Comparison of ENCODE assay signal across 21 mouse cellular contexts in genomic region chr15:103256210-103256986, GRCm38 (mm10). TPM values are rescaled to one million over a fixed set of nuclear protein-coding genes. Genes with fewer than 3 reads are reported as not detected.
DNase-seq lines count a peak whose midpoint lies in the region; ATAC-seq and TF ChIP-seq lines count a peak whose summit lies in the region.
"Had no signal": no experiment of that assay in that cellular context is flagged by ENCODE, and none has a peak within 500 bp of the region (broad histone marks: within the 10 kb centered on the region; RNA-seq: fewer than 3 reads in every experiment).

No protein-coding gene starts in this region.

- no peaks in the 10 kb centered on the region for H3K27me3 ChIP-seq in heart, embryonic 11.5 days (ENCODE audit: control insufficient read depth, insufficient read depth, low read length)
- no peaks in the 10 kb centered on the region for H3K27me3 ChIP-seq in MEL (ENCODE audit: control insufficient read depth in 1 of 2, insufficient read depth in 2 of 2, low read length in 2 of 2)
- no peaks in the 10 kb centered on the region for H3K27me3 ChIP-seq in liver, embryonic 14.5 days (ENCODE audit: control insufficient read depth, insufficient read depth, low read length)
- peaks cover 47% of the 10 kb centered on the region for H3K27me3 ChIP-seq in forebrain, embryonic 10.5 days (ENCODE audit: poor library complexity, severe bottlenecking)
- H3K27me3 ChIP-seq: embryonic facial prominence, embryonic 12.5 days had no signal

- no peak for TF ChIP-seq RAD21 in MEL (IDR thresholded peaks at IDR 0.05; ENCODE audit: low read depth, low read length)

- H3K79me2 ChIP-seq in MEL (ENCODE audit: control insufficient read depth, insufficient read depth, low read length, poor library complexity), result peaks cover 47% of the 10 kb centered on the region

- H3K27ac ChIP-seq in heart, embryonic 11.5 days (ENCODE audit: low read depth, low read length), result no peak overlapping the region
- peak overlapping the region; percentile 99 for H3K27ac ChIP-seq in MEL (ENCODE audit: control insufficient read depth, low read depth, low read length)
- H3K27ac ChIP-seq in liver, embryonic 14.5 days, result peak overlapping the region; percentile 95
- no peak overlapping the region for H3K27ac ChIP-seq in forebrain, embryonic 10.5 days
- H3K27ac ChIP-seq: embryonic facial prominence, embryonic 12.5 days; forebrain, embryonic 15.5 days; heart, adult 2 months; hindbrain, embryonic 15.5 days had no signal

- no peak for DNase-seq in heart, postnatal 25 days (ENCODE audit: low spot score)
- DNase-seq in 416B (ENCODE audit: low read depth) (peak; percentile 41), MEL (ENCODE audit: low read depth, low spot score) (peak; percentile 56)
- DNase-seq in liver, embryonic 14.5 days (ENCODE audit: low read depth in 3 of 3, low spot score in 3 of 3), result no peak
- DNase-seq in layer of hippocampus, adult 9-11 months, result no peak
- DNase-seq in forebrain, embryonic 10.5 days (ENCODE audit: extremely low spot score, low spot score), result no peak
- DNase-seq in kidney, postnatal 36 days, result no peak
- DNase-seq: adrenal gland, postnatal 10 days; cerebellum, adult 11-12 months; cerebellum, adult 9-10 months; cerebellum, postnatal 25 days; gastrocnemius, postnatal 10 days; heart, adult 2 months; heart, postnatal 36 days had no signal

- ATAC-seq in heart, embryonic 11.5 days (replicated peaks; ENCODE audit: insufficient number of reproducible peaks, low FRiP score, low TSS enrichment), result no peak
- no peak for ATAC-seq in liver, embryonic 14.5 days (ENCODE audit: insufficient read depth)
- ATAC-seq: forebrain, embryonic 15.5 days; intestine, embryonic 16.5 days had no signal

- peak overlapping the region; percentile 41 for H3K4me2 ChIP-seq in heart, embryonic 11.5 days
- peak overlapping the region; percentile 81 for H3K4me2 ChIP-seq in liver, embryonic 14.5 days (ENCODE audit: low read depth)
- H3K4me2 ChIP-seq: forebrain, embryonic 15.5 days had no signal

- no peaks in the 10 kb centered on the region for H3K9me3 ChIP-seq in heart, embryonic 11.5 days (replicated peaks; ENCODE audit: control insufficient read depth, low read length)
- no peaks in the 10 kb centered on the region for H3K9me3 ChIP-seq in MEL (replicated peaks; ENCODE audit: insufficient read depth, low read length)
- H3K9me3 ChIP-seq in liver, embryonic 14.5 days (ENCODE audit: control insufficient read depth, low read length), result no peaks in the 10 kb centered on the region
- H3K9me3 ChIP-seq in forebrain, embryonic 10.5 days, result no peaks in the 10 kb centered on the region
- H3K9me3 ChIP-seq: embryonic facial prominence, embryonic 12.5 days; forebrain, embryonic 15.5 days; hindbrain, embryonic 15.5 days had no signal

- no peaks in the 10 kb centered on the region for H3K36me3 ChIP-seq in heart, embryonic 11.5 days (ENCODE audit: control insufficient read depth, insufficient read depth, low read length)
- peaks cover 0 to 36% of the 10 kb centered on the region in 2 experiments; a peak in 2 of 4 replicates for H3K36me3 ChIP-seq in MEL (ENCODE audit: control insufficient read depth in 1 of 2, insufficient read depth in 2 of 2, low read length in 2 of 2)
- peaks cover 20% of the 10 kb centered on the region for H3K36me3 ChIP-seq in liver, embryonic 14.5 days (replicated peaks; ENCODE audit: control insufficient read depth, insufficient read depth, low read depth)
- no peaks in the 10 kb centered on the region for H3K36me3 ChIP-seq in forebrain, embryonic 10.5 days (replicated peaks)
- H3K36me3 ChIP-seq: embryonic facial prominence, embryonic 12.5 days; forebrain, embryonic 15.5 days; hindbrain, embryonic 15.5 days had no signal

- H3K4me3 ChIP-seq in heart, embryonic 11.5 days (ENCODE audit: low read depth, low read length), result no peak overlapping the region
- peak overlapping the region; percentile 7 to 88; a peak in 2 of 4 replicates for H3K4me3 ChIP-seq in MEL (ENCODE audit: control insufficient read depth in 1 of 2, insufficient read depth in 1 of 2, low read depth in 2 of 2, low read length in 2 of 2)
- peak overlapping the region; percentile 45 to 94 for H3K4me3 ChIP-seq in liver, embryonic 14.5 days (ENCODE audit: insufficient read depth in 1 of 2, low read depth in 2 of 2, low read length in 2 of 2)
- H3K4me3 ChIP-seq in forebrain, embryonic 10.5 days, result no peak overlapping the region
- H3K4me3 ChIP-seq: forebrain, embryonic 15.5 days; heart, adult 2 months; hindbrain, embryonic 15.5 days had no signal

- WGBS in heart, embryonic 11.5 days (ENCODE audit: insufficient replicate concordance), result 86% methylated on average over 6 of the region's 6 CpGs
- 56% methylated on average over 6 of the region's 6 CpGs for WGBS in liver, embryonic 14.5 days (ENCODE audit: insufficient replicate concordance)
- 88% methylated on average over 6 of the region's 6 CpGs for WGBS in forebrain, embryonic 10.5 days

- no peak for TF ChIP-seq CTCF in MEL (IDR thresholded peaks at IDR 0.05 in 2 of 3, conservative IDR thresholded peaks at IDR 0.05 in 1 of 3; ENCODE audit: control insufficient read depth in 1 of 3, insufficient read depth in 1 of 3, low read depth in 2 of 3, low read length in 3 of 3, poor library complexity in 1 of 3, severe bottlenecking in 1 of 3)
- TF ChIP-seq CTCF in liver, embryonic 14.5 days (IDR thresholded peaks at IDR 0.05; ENCODE audit: low read depth), result no peak

- TF ChIP-seq EP300 in MEL (IDR thresholded peaks at IDR 0.05; ENCODE audit: low read depth in 1 of 2, low read length in 2 of 2), result peak; percentile 17 to 32; a peak in 2 of 4 replicates
- no peak for TF ChIP-seq EP300 in liver, embryonic 14.5 days (IDR thresholded peaks at IDR 0.05; ENCODE audit: low read depth)

- no peak overlapping the region for H3K9ac ChIP-seq in heart, embryonic 11.5 days (ENCODE audit: low read depth, low read length)
- peak overlapping the region; percentile 98 for H3K9ac ChIP-seq in MEL (ENCODE audit: control insufficient read depth, low read depth, low read length, poor library complexity, severe bottlenecking)
- peak overlapping the region; percentile 97 for H3K9ac ChIP-seq in liver, embryonic 14.5 days (replicated peaks)
- H3K9ac ChIP-seq: forebrain, embryonic 15.5 days; hindbrain, embryonic 15.5 days had no signal

- intact Hi-C loops in heart, postnatal 25 days (cut with DNase I), result loop anchor here (10.0 kb wide), 1 partner anchor 48 kb away; no protein-coding TSS in a partner anchor

- TF ChIP-seq POLR2A in MEL (IDR thresholded peaks at IDR 0.05; ENCODE audit: control insufficient read depth in 1 of 2, insufficient read depth in 1 of 2, low read depth in 1 of 2, low read length in 2 of 2, poor library complexity in 1 of 2), result peak in 1 of 2 experiments; percentile 50; a peak in 2 of 4 replicates

- peaks cover 24% of the 10 kb centered on the region for H3K4me1 ChIP-seq in heart, embryonic 11.5 days (ENCODE audit: control insufficient read depth, insufficient read depth, low read length)
- H3K4me1 ChIP-seq in MEL (ENCODE audit: control insufficient read depth in 1 of 2, insufficient read depth in 2 of 2, low read length in 2 of 2), result peaks cover 4 to 21% of the 10 kb centered on the region in 2 experiments
- peaks cover 45 to 58% of the 10 kb centered on the region in 2 experiments for H3K4me1 ChIP-seq in liver, embryonic 14.5 days (replicated peaks; ENCODE audit: control insufficient read depth in 2 of 2, insufficient read depth in 2 of 2, low read length in 1 of 2)
- peaks cover 25% of the 10 kb centered on the region for H3K4me1 ChIP-seq in forebrain, embryonic 10.5 days

RNA-seq across cellular contexts. Expression of gene Nfe2, which starts 1.8 kb away (rescaled TPM):
- 21.9 and 24.2 TPM in 2 replicates for polyA plus RNA-seq in heart, embryonic 11.5 days (2014; fragmentation: Nextera tagmentation; extraction: Ambion mirVana)
- total RNA-seq in heart, postnatal 25 days (2021), result under 1 TPM; 0.42 to 0.64 TPM
- total RNA-seq in MEL (2012; rRNA removed), result 63.9 and 74.6 TPM in 2 replicates
- polyA plus RNA-seq in MEL (2012; ENCODE audit: insufficient read depth in 1 of 2, insufficient read length in 2 of 2, low read depth in 1 of 2, low replicate concordance in 2 of 2, missing spikeins in 1 of 2), result 100 to 1,000 TPM in 1 of 2 experiments, not detected in 1; 103 TPM
- 178 and 222 TPM in 2 replicates for polyA plus RNA-seq in liver, embryonic 14.5 days (2012; rRNA removed)
- polyA plus RNA-seq in liver, embryonic 14.5 days (2014; fragmentation: Nextera tagmentation; extraction: Ambion mirVana), result 175 and 184 TPM in 2 replicates
- 5.5 and 8.3 TPM in 2 replicates for polyA plus RNA-seq in forebrain, embryonic 10.5 days (2016; fragmentation: Nextera tagmentation; extraction: Ambion mirVana)

RNA-seq across cellular contexts. Expression of gene Copz1, which starts 16.1 kb away (rescaled TPM):
- polyA plus RNA-seq in heart, embryonic 11.5 days (2014; fragmentation: Nextera tagmentation; extraction: Ambion mirVana), result 217 and 221 TPM in 2 replicates
- 10 to 100 TPM; 51.8 to 53.4 TPM for total RNA-seq in heart, postnatal 25 days (2021)
- total RNA-seq in MEL (2012; rRNA removed), result 46.7 and 48.0 TPM in 2 replicates
- 100 to 1,000 TPM; 117 to 822 TPM for polyA plus RNA-seq in MEL (2012; ENCODE audit: insufficient read depth in 1 of 2, insufficient read length in 2 of 2, low read depth in 1 of 2, low replicate concordance in 2 of 2, missing spikeins in 1 of 2)
- polyA plus RNA-seq in liver, embryonic 14.5 days (2012; rRNA removed), result 118 and 133 TPM in 2 replicates
- polyA plus RNA-seq in liver, embryonic 14.5 days (2014; fragmentation: Nextera tagmentation; extraction: Ambion mirVana), result 205 and 219 TPM in 2 replicates
- polyA plus RNA-seq in forebrain, embryonic 10.5 days (2016; fragmentation: Nextera tagmentation; extraction: Ambion mirVana), result 279 and 280 TPM in 2 replicates

RNA-seq across cellular contexts. Expression of gene Hnrnpa1, which starts 16.2 kb away (rescaled TPM):
- polyA plus RNA-seq in heart, embryonic 11.5 days (2014; fragmentation: Nextera tagmentation; extraction: Ambion mirVana), result 572 and 590 TPM in 2 replicates
- total RNA-seq in heart, postnatal 25 days (2021), result 100 to 1,000 TPM; 133 to 153 TPM
- 322 and 402 TPM in 2 replicates for total RNA-seq in MEL (2012; rRNA removed)
- 100 to 1,000 TPM in 1 of 2 experiments, not detected in 1; 900 TPM for polyA plus RNA-seq in MEL (2012; ENCODE audit: insufficient read depth in 1 of 2, insufficient read length in 2 of 2, low read depth in 1 of 2, low replicate concordance in 2 of 2, missing spikeins in 1 of 2)
- polyA plus RNA-seq in liver, embryonic 14.5 days (2012; rRNA removed), result 329 and 510 TPM in 2 replicates
- polyA plus RNA-seq in liver, embryonic 14.5 days (2014; fragmentation: Nextera tagmentation; extraction: Ambion mirVana), result 240 and 270 TPM in 2 replicates
- 1,920 and 1,979 TPM in 2 replicates for polyA plus RNA-seq in forebrain, embryonic 10.5 days (2016; fragmentation: Nextera tagmentation; extraction: Ambion mirVana)

RNA-seq across cellular contexts. Expression of gene Cbx5, which starts 16.8 kb away (rescaled TPM):
- 139 and 146 TPM in 2 replicates for polyA plus RNA-seq in heart, embryonic 11.5 days (2014; fragmentation: Nextera tagmentation; extraction: Ambion mirVana)
- 10 to 100 TPM; 55.9 to 63.9 TPM for total RNA-seq in heart, postnatal 25 days (2021)
- total RNA-seq in MEL (2012; rRNA removed), result 39.8 and 40.5 TPM in 2 replicates
- 10 to 100 TPM; 42.4 to 67.1 TPM for polyA plus RNA-seq in MEL (2012; ENCODE audit: insufficient read depth in 1 of 2, insufficient read length in 2 of 2, low read depth in 1 of 2, low replicate concordance in 2 of 2, missing spikeins in 1 of 2)
- polyA plus RNA-seq in liver, embryonic 14.5 days (2012; rRNA removed), result 27.8 and 32.4 TPM in 2 replicates
- 54.4 and 57.1 TPM in 2 replicates for polyA plus RNA-seq in liver, embryonic 14.5 days (2014; fragmentation: Nextera tagmentation; extraction: Ambion mirVana)
- polyA plus RNA-seq in forebrain, embryonic 10.5 days (2016; fragmentation: Nextera tagmentation; extraction: Ambion mirVana), result 212 and 221 TPM in 2 replicates

RNA-seq across cellular contexts. Expression of gene Gpr84, which starts 54.0 kb away (rescaled TPM):
- polyA plus RNA-seq in heart, embryonic 11.5 days (2014; fragmentation: Nextera tagmentation; extraction: Ambion mirVana), result 0.41 and 0.53 TPM in 2 replicates
- not detected for total RNA-seq in heart, postnatal 25 days (2021)
- total RNA-seq in MEL (2012; rRNA removed), result 0.12 TPM in 1 of 2 replicates, not detected in the other
- polyA plus RNA-seq in MEL (2012; ENCODE audit: insufficient read depth in 1 of 2, insufficient read length in 2 of 2, low read depth in 1 of 2, low replicate concordance in 2 of 2, missing spikeins in 1 of 2), result under 1 TPM in 1 of 2 experiments, not detected in 1; 0.21 TPM
- 0.17 and 0.20 TPM in 2 replicates for polyA plus RNA-seq in liver, embryonic 14.5 days (2012; rRNA removed)
- polyA plus RNA-seq in liver, embryonic 14.5 days (2014; fragmentation: Nextera tagmentation; extraction: Ambion mirVana), result 0.18 and 0.32 TPM in 2 replicates
- polyA plus RNA-seq in forebrain, embryonic 10.5 days (2016; fragmentation: Nextera tagmentation; extraction: Ambion mirVana), result 0.14 and 0.36 TPM in 2 replicates
- total RNA-seq: adrenal gland, postnatal 10 days; adrenal gland, postnatal 4 days; heart, adult 2 months; heart, postnatal 36 days had no signal
- polyA plus RNA-seq: heart, embryonic 16.5 days had no signal

Comparison
In these comparisons a context has a peak if more than half of its experiments do, and no peak if none do; other contexts are left out.
1. H3K27ac ChIP-seq: peak in MEL (single experiment) and liver, embryonic 14.5 days (single experiment); none in heart, embryonic 11.5 days (single experiment) and forebrain, embryonic 10.5 days (single experiment).
2. H3K4me3 ChIP-seq: peak in MEL (2 of 2) and liver, embryonic 14.5 days (2 of 2); none in heart, embryonic 11.5 days (single experiment) and forebrain, embryonic 10.5 days (single experiment).
3. DNase-seq: peak in 416B (single experiment) and MEL (single experiment); none in heart, postnatal 25 days (single experiment), liver, embryonic 14.5 days (0 of 3), layer of hippocampus, adult 9-11 months (single experiment), forebrain, embryonic 10.5 days (single experiment) and kidney, postnatal 36 days (0 of 2).